Mouse (Mus musculus) embryonic fibroblast, embryonic 13.5 days (primary cell): ENCODE measurements around the gene Zfyve9.

Experiments used
- CTCF ChIP-seq: IDR thresholded peaks from 2 replicates; pipeline ENCODE4 v1.5.1; 2011; ENCODE audit warnings: mild to moderate bottlenecking, control low read depth, low read length, moderate library complexity, borderline replicate concordance; ENCODE audit not compliant: insufficient read depth
- POLR2A ChIP-seq: IDR thresholded peaks from 2 replicates; pipeline ENCODE4 v1.6.1; 2011; ENCODE audit warnings: low read depth, mild to moderate bottlenecking, control low read depth, low read length, moderate library complexity

- TF ChIP-seq POLR2A = no peak
- peak; percentile 48; the same call in 1 of the 2 replicates for TF ChIP-seq CTCF
Measured at GRCm38 (mm10) chr4:108798083-108798830, 17.7 kb upstream of the Zfyve9 start.
